Mouse (Mus musculus) midbrain, embryonic 10.5 days (tissue): ENCODE measurements at regions not wholly inside any gene's neighbourhood (a gene's known extent, or its start where the extent isn't known, plus 50 kb on each side); places are given as distances from the start of the nearest gene placed in this dataset.

Source experiments
- DNase-seq: peaks from one replicate; pipeline ENCODE4 v3.0.0-alpha.2; 2017; ENCODE audit warnings: low spot score
- H3K27ac ChIP-seq: fragments of 300-500 bp; sonication (generic); replicated peaks from 2 replicates; pipeline ENCODE4 v1.5.1; 2016; ENCODE audit warnings: mild to moderate bottlenecking
- H3K27me3 ChIP-seq: fragments of 300-500 bp; sonication (generic); 2 replicates; pipeline ENCODE4 v1.6.1; 2016; ENCODE audit warnings: low read depth, mild to moderate bottlenecking; ENCODE audit not compliant: poor library complexity, severe bottlenecking
- H3K36me3 ChIP-seq: fragments of 300-500 bp; sonication (generic); 2 replicates; pipeline ENCODE4 v1.6.1; 2016; ENCODE audit warnings: mild to moderate bottlenecking, moderate library complexity
- H3K4me1 ChIP-seq: fragments of 300-500 bp; sonication (generic); 2 replicates; pipeline ENCODE4 v1.6.1; 2016
- H3K4me3 ChIP-seq: fragments of 300-500 bp; sonication (generic); 2 replicates; pipeline ENCODE4 v1.5.1; 2016; ENCODE audit warnings: mild to moderate bottlenecking, moderate library complexity
- H3K9me3 ChIP-seq: fragments of 300-500 bp; sonication (generic); replicated peaks from 2 replicates; pipeline ENCODE4 v1.6.1; 2016; ENCODE audit warnings: mild to moderate bottlenecking
- WGBS: fragments of 180-500 bp; shearing (Covaris S2); methylation state at CpG from one replicate; pipeline ENCODE4 v1.1.7; 2016; 5-methylcytosine and 5-hydroxymethylcytosine counted together

DNA sequence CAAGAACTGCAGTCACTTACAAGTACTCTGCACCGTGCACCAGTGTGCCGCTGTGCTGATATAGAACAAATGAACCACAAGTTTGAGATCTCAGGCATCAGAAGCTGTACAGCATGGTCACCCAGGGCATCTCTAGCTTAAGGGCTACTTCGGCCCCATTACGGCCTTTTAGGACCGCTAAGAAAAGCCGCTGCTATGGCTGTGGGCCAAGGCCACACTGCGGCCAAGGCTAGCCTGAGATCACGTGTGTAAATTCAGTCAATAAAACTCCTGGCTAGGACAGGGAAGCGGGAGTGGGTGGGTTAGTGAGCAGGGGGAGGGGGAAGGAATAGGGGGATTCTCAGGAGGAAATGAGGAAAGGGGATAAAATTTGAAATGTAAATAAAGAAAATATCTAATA is 50.9 kb upstream of the Atp12a start:
- Histone ChIP-seq H3K27me3 (no peaks in the 10 kb centered on the region), H3K4me1 (peaks cover 6% of the 10 kb centered on the region; the same call in 1 of the 2 replicates), H3K9me3 (no peaks in the 10 kb centered on the region), H3K27ac (no peak overlapping the region), H3K4me3 (no peak overlapping the region), H3K36me3 (no peaks in the 10 kb centered on the region)
- no peak for DNase-seq
- 92% methylated on average over 9 of the region's 9 CpGs for WGBS

- H3K4me1 ChIP-seq: peaks cover 6% of the 10 kb centered on the region; the same call in 1 of the 2 replicates
- 31% methylated on average over 7 of the region's 7 CpGs for WGBS
- no peak overlapping the region for H3K4me3 ChIP-seq
- DNase-seq: peak; percentile 31
- no peaks in the 10 kb centered on the region for H3K27me3 ChIP-seq
- H3K27ac ChIP-seq: no peak overlapping the region
- H3K9me3 ChIP-seq: no peaks in the 10 kb centered on the region
- H3K36me3 ChIP-seq: no peaks in the 10 kb centered on the region
Observed at GRCm38 (mm10) chr14:56314459-56314858, 50.4 kb upstream of the Atp12a start.
